Mouse (Mus musculus): ENCODE measurements around the gene Zfp691.

Gene Zfp691

GRCm38 (mm10) chr4:119128547-119128946 is 45.4 kb downstream of the Zfp691 start:
- in situ Hi-C loops (cut with MboI, MseI) = loop anchor here in 1 of 2 experiments (5.0 to 10.0 kb wide), 3 partner anchors 486 to 979 kb away; partner anchors contain the start of gene Elovl1

- in situ Hi-C loops (cut with MboI, MseI) = loop anchor here in 1 of 2 experiments (5.0 to 10.0 kb wide), 3 partner anchors 488 to 980 kb away; partner anchors contain the start of gene Elovl1
Observed at GRCm38 (mm10) chr4:119127229-119127628, 46.8 kb downstream of the Zfp691 start.

GRCm38 (mm10) chr4:119125577-119126270 is 48.3 kb downstream of the Zfp691 start:
- in situ Hi-C loops (cut with MboI, MseI) = loop anchor here in 1 of 2 experiments (5.0 to 10.0 kb wide), 3 partner anchors 489 to 982 kb away; partner anchors contain the start of gene Elovl1

- in situ Hi-C loops (cut with MboI, MseI) = loop anchor here in 1 of 2 experiments (5.0 to 10.0 kb wide), 3 partner anchors 490 to 982 kb away; partner anchors contain the start of gene Elovl1
Observed at GRCm38 (mm10) chr4:119124771-119125273, 49.2 kb downstream of the Zfp691 start.

GRCm38 (mm10) chr4:119121249-119121648 is 52.7 kb downstream of the Zfp691 start:
- in situ Hi-C loops (cut with MboI, MseI) = loop anchor here in 1 of 2 experiments (10.0 kb wide), 2 partner anchors 494 to 696 kb away; partner anchors contain the start of gene Elovl1

- in situ Hi-C loops (cut with MboI, MseI) = loop anchor here in 1 of 2 experiments (10.0 kb wide), 2 partner anchors 495 to 695 kb away; partner anchors contain the start of gene Elovl1
Observed at GRCm38 (mm10) chr4:119120095-119120494, 53.9 kb downstream of the Zfp691 start.
